Mouse (Mus musculus) limb, embryonic 11.5 days (tissue): ENCODE data around the gene Ncdn. TPM values are rescaled to one million over a fixed set of nuclear protein-coding genes. Genes with fewer than 3 reads are reported as not detected.
A peak's percentile ranks its signal among the peaks of the same experiment; 100 is the strongest.

Experiments used
- ATAC-seq: fragments of 200-750 bp; cut with Nextera tagmentation; 2 replicates; pipeline ENCODE4 v1.8.0; 2017; ENCODE audit warnings: low read depth; ENCODE audit not compliant: insufficient number of reproducible peaks, low FRiP score, low TSS enrichment
- DNase-seq: peaks from one replicate; pipeline ENCODE4 v3.0.0-alpha.2; 2015; ENCODE audit warnings: low spot score
- H3K27ac ChIP-seq: fragments of 300-500 bp; sonication (generic); replicated peaks from 2 replicates; pipeline ENCODE4 v1.5.1; 2014; ENCODE audit warnings: low read depth, mild to moderate bottlenecking, low read length
- H3K27me3 ChIP-seq: fragments of 300-500 bp; sonication (generic); 2 replicates; pipeline ENCODE4 v1.6.1; 2014; ENCODE audit warnings: mild to moderate bottlenecking, low read length, mixed read lengths; ENCODE audit not compliant: control insufficient read depth, insufficient read depth
- H3K36me3 ChIP-seq: fragments of 300-500 bp; sonication (generic); 2 replicates; pipeline ENCODE4 v1.6.1; 2014; ENCODE audit warnings: mild to moderate bottlenecking, low read length, moderate library complexity, mixed read lengths; ENCODE audit not compliant: control insufficient read depth, insufficient read depth
- H3K4me1 ChIP-seq: fragments of 300-500 bp; sonication (generic); 2 replicates; pipeline ENCODE4 v1.6.1; 2014; ENCODE audit warnings: low read length, mixed read lengths; ENCODE audit not compliant: control insufficient read depth, insufficient read depth
- H3K4me2 ChIP-seq: fragments of 300-500 bp; sonication (generic); 2 replicates; pipeline ENCODE4 v1.6.1; 2014; ENCODE audit warnings: low read depth, mild to moderate bottlenecking, moderate library complexity; ENCODE audit not compliant: severe bottlenecking
- H3K4me3 ChIP-seq: fragments of 300-500 bp; sonication (generic); 2 replicates; pipeline ENCODE4 v1.5.1; 2014; ENCODE audit warnings: low read depth, low read length
- H3K9ac ChIP-seq: fragments of 300-500 bp; sonication (generic); 2 replicates; pipeline ENCODE4 v1.6.1; 2014; ENCODE audit warnings: mild to moderate bottlenecking, low read length
- H3K9me3 ChIP-seq: fragments of 300-500 bp; sonication (generic); 2 replicates; pipeline ENCODE4 v1.6.1; 2016; ENCODE audit warnings: low read length; ENCODE audit not compliant: control insufficient read depth
- WGBS: fragments of 180-500 bp; shearing (Covaris S2); extraction: QIAGEN DNeasy Blood & Tissue Kit; methylation state at CpG from one replicate; pipeline ENCODE4 v1.1.7; 2014; 5-methylcytosine and 5-hydroxymethylcytosine counted together
- polyA plus RNA-seq: library from polyadenylated mRNA; unstranded; fragments of >200 nt; fragmentation: Nextera tagmentation; extraction: Ambion mirVana; gene quantifications from 2 replicates; pipeline ENCODE4 v1.2.1, GENCODE M21; 2014

Ncdn gene
- 25.7 and 28.9 TPM in 2 replicates for polyA plus RNA-seq

DNA sequence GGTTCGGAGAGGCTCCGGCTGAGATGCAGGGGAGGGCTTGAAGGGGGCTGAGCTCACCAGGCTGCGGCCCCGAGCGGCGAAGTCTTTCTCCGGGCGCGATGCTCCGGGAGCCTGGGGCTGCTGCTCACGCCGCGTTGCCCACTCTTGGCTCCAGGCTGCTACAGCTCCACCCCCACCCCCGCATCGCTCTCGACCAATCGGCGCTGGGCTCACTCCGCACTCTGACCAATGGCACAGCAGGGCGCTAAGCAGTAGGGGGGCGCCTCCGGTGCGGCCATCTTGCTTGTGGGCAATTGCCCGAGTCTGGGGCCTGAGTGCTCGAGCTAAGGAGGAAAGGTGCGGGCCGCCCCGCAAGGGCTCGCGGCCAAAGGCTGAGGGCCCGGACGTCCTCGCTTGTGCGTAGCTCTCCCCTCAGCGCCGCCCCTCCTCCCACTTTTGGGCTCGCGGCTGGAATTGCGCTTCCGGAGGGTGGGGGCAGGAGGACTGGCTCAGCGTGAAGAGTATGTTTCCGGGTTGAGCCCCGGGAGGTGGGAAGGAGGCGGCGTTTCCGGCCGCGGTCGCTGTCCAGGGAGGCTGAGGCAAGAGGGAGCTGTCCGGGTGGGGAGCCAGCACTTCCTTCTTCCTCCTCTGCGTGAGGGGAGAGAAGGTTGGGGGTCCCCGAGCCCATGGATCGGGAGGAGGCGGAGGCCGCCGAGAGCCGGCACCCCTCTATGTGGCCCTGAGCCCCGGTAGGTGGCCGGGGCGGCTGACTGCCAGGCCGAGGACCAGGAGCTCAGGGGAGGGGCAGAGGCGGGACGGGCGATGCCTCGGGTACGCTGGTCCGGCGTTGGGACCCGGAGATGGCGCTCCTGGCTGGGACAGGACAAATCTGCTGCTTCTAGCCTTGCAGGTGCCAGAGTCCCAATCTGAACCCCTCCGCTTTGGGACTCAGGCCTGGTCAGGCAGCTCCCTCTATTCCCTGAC, at the start of gene Ncdn, which contains the start of gene AU040320:
Gene Ncdn, minus strand, starts transcription at position 171 of the 963 bp plus-strand sequence.
Gene AU040320, plus strand, starts transcription at position 277 of the 963 bp plus-strand sequence.
- Histone ChIP-seq H3K36me3 (peaks cover 4% of the 10 kb centered on the region; the same call in 1 of the 2 replicates), H3K4me1 (peaks cover 15% of the 10 kb centered on the region), H3K4me2 (peak within 1 kb of the TSS; percentile 88), H3K9ac (peak within 1 kb of the TSS; percentile 81), H3K27me3 (no peaks in the 10 kb centered on the region), H3K4me3 (peak within 1 kb of the TSS; percentile 84), H3K27ac (peak within 1 kb of the TSS; percentile 85), H3K9me3 (no peaks in the 10 kb centered on the region)
- under 1% methylated on average over 68 of the region's 71 CpGs for WGBS
- ATAC-seq (peak; percentile 98), DNase-seq (peak; percentile 97)

GRCm38 (mm10) chr4:126802174-126802573, 48.9 kb upstream of the Ncdn start:
- no peak overlapping the region for H3K27ac ChIP-seq
- no peaks in the 10 kb centered on the region for H3K36me3 ChIP-seq
- H3K27me3 ChIP-seq: no peaks in the 10 kb centered on the region
- ATAC-seq: no peak
- H3K4me3 ChIP-seq: no peak overlapping the region
- no peak for DNase-seq
- WGBS: 91% methylated on average over 8 of the region's 8 CpGs
- H3K4me1 ChIP-seq: no peaks in the 10 kb centered on the region
- H3K4me2 ChIP-seq: no peak overlapping the region
- no peaks in the 10 kb centered on the region for H3K9me3 ChIP-seq
- no peak overlapping the region for H3K9ac ChIP-seq

- ATAC-seq: no peak
- H3K9me3 ChIP-seq: no peaks in the 10 kb centered on the region
- no peak overlapping the region for H3K4me3 ChIP-seq
- H3K27me3 ChIP-seq: no peaks in the 10 kb centered on the region
- H3K4me1 ChIP-seq: no peaks in the 10 kb centered on the region
- WGBS: 92% methylated on average over 7 of the region's 7 CpGs
- no peak overlapping the region for H3K4me2 ChIP-seq
- no peak overlapping the region for H3K27ac ChIP-seq
- no peak for DNase-seq
- H3K36me3 ChIP-seq: peaks cover 6% of the 10 kb centered on the region; the same call in 1 of the 2 replicates
- H3K9ac ChIP-seq: no peak overlapping the region
Measured at GRCm38 (mm10) chr4:126792341-126793102, 39.3 kb upstream of the Ncdn start.

DNA sequence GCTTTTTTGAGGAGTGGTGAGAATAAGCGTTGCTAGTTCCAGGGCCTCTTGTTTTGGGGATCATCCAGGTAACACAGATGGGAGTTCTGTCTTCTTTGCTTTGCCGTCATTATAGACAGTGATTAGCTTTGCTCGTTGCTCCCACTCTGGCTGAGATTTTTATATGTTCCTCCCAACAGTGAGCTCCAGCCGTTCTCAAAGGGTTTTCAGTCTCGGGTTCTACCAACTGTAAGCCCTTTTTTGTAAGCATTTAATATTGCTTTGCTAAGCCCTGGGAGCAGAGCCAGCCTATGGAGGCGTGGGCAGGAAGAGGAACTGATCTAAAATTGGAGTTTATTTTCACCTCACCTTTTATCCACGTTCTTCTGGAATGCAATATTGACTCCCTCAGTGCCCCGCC, 29.8 kb upstream of the Ncdn start:
- Histone ChIP-seq H3K27me3 (no peaks in the 10 kb centered on the region), H3K36me3 (no peaks in the 10 kb centered on the region), H3K4me3 (no peak overlapping the region), H3K27ac (no peak overlapping the region), H3K4me1 (peaks cover 10% of the 10 kb centered on the region; the same call in 1 of the 2 replicates), H3K4me2 (no peak overlapping the region), H3K9ac (no peak overlapping the region), H3K9me3 (no peaks in the 10 kb centered on the region)
- no peak for DNase-seq
- ATAC-seq: no peak
- WGBS: 72% methylated on average over 8 of the region's 8 CpGs

DNA sequence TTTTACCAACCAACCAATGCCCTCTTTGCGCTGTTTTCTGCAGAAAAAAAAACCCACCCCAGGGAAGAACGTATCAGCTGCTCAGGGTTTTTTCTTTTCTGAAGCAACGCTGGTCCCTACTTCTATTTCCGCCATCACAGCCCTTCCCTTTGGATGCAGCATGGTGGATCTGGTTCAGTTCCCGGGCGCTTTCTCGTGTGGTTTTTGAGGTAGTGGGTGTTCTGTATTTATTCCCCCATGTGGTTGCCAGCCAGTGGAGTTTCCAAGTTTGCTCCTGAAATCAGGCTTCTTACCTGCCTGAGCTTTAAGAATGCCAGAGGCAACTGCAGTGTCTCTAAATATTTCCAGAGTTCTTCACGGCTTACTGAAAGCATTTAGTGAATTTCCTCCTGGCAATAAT, 29.3 kb upstream of the Ncdn start:
- no peaks in the 10 kb centered on the region for H3K36me3 ChIP-seq
- 79% methylated on average over 8 of the region's 8 CpGs for WGBS
- no peak overlapping the region for H3K9ac ChIP-seq
- H3K27ac ChIP-seq: no peak overlapping the region
- no peak overlapping the region for H3K4me2 ChIP-seq
- H3K27me3 ChIP-seq: no peaks in the 10 kb centered on the region
- H3K4me1 ChIP-seq: peaks cover 10% of the 10 kb centered on the region; the same call in 1 of the 2 replicates
- no peak overlapping the region for H3K4me3 ChIP-seq
- DNase-seq: no peak
- no peak for ATAC-seq
- H3K9me3 ChIP-seq: no peaks in the 10 kb centered on the region

GRCm38 (mm10) chr4:126781871-126782270, 28.6 kb upstream of the Ncdn start:
- H3K27me3 ChIP-seq: no peaks in the 10 kb centered on the region
- no peak overlapping the region for H3K4me2 ChIP-seq
- H3K4me3 ChIP-seq: no peak overlapping the region
- peaks cover 10% of the 10 kb centered on the region; the same call in 1 of the 2 replicates for H3K4me1 ChIP-seq
- no peaks in the 10 kb centered on the region for H3K9me3 ChIP-seq
- no peak overlapping the region for H3K9ac ChIP-seq
- H3K36me3 ChIP-seq: no peaks in the 10 kb centered on the region
- DNase-seq (no peak), ATAC-seq (no peak)
- 60% methylated on average over 3 of the region's 3 CpGs for WGBS
- H3K27ac ChIP-seq: peak overlapping the region; percentile 63; the same call in 1 of the 2 replicates

DNA sequence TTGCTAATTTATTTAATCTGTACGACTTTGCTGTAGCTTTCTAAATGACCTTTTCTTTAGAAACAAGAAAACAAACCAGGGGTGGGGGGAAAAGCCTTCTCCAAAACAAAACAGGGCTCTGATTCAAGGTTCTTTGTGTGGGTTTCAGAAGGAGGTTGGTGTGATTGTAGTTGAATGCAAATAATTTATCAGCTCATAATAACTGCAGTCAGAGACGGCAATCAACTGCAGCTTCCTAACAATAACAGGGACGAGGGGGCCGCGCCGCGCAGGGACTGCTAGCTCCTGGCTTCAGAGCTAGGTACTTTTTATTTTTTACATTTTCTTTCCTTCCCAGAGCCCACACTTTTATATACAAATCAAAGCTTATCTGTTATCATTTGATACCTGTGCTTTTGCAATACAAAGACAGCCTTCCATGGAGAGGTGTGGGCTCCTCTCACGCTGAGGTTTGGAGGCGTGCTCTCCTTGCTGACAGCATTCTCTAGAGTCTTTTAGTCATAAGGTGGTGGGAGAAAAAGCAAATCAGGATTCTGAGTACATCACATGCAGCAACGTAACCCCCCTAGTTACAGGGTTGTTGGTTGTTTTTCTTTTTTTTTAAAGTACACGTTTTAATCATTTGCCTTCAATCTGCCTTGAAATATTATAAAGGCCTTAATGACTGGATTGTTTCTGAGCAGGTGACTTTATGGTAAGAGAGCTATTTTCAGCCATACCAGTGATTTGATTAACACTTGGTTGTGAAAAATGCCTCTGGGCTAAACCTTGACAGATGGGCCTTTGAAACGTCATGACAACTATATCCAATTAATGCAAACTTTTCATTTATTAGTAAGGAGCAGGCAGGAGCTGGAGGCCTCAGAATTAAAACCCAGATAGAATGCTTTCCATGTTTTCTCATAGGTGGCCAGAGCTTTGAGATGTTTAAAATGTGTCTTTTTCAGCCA, 26.9 kb upstream of the Ncdn start:
- Histone ChIP-seq H3K9me3 (no peaks in the 10 kb centered on the region), H3K36me3 (no peaks in the 10 kb centered on the region), H3K9ac (no peak overlapping the region), H3K27ac (0 out of 2 replicates have a peak overlapping the region, but pooled peaks have one; percentile 36), H3K4me2 (no peak overlapping the region), H3K4me3 (no peak overlapping the region), H3K4me1 (peaks cover 10% of the 10 kb centered on the region; the same call in 1 of the 2 replicates), H3K27me3 (no peaks in the 10 kb centered on the region)
- ATAC-seq (no peak), DNase-seq (no peak)
- 67% methylated on average over 12 of the region's 12 CpGs for WGBS
